Mouse (Mus musculus) embryonic facial prominence, embryonic 12.5 days (tissue): ENCODE measurements around the gene Ubr2. TPM values are rescaled to one million over a fixed set of nuclear protein-coding genes. Genes with fewer than 3 reads are reported as not detected.

Source experiments
- ATAC-seq: fragments of 200-750 bp; cut with Nextera tagmentation; 2 replicates; pipeline ENCODE4 v1.8.0; 2017; ENCODE audit not compliant: insufficient number of reproducible peaks, insufficient read depth, low FRiP score, low TSS enrichment
- H3K27ac ChIP-seq: fragments of 300-500 bp; sonication (generic); 2 replicates; pipeline ENCODE4 v1.5.1; 2016; ENCODE audit warnings: mild to moderate bottlenecking
- H3K27me3 ChIP-seq: fragments of 300-500 bp; sonication (generic); 2 replicates; pipeline ENCODE4 v1.6.1; 2016; ENCODE audit warnings: mild to moderate bottlenecking, moderate library complexity
- H3K36me3 ChIP-seq: fragments of 300-500 bp; sonication (generic); 2 replicates; pipeline ENCODE4 v1.6.1; 2016; ENCODE audit warnings: mild to moderate bottlenecking
- H3K4me1 ChIP-seq: fragments of 300-500 bp; sonication (generic); 2 replicates; pipeline ENCODE4 v1.6.1; 2016
- H3K4me2 ChIP-seq: fragments of 300-500 bp; sonication (generic); replicated peaks from 2 replicates; pipeline ENCODE4 v1.6.1; 2016; ENCODE audit warnings: mild to moderate bottlenecking, moderate library complexity
- H3K4me3 ChIP-seq: fragments of 300-500 bp; sonication (generic); 2 replicates; pipeline ENCODE4 v1.5.1; 2016; ENCODE audit warnings: mild to moderate bottlenecking
- H3K9ac ChIP-seq: fragments of 300-500 bp; sonication (generic); 2 replicates; pipeline ENCODE4 v1.6.1; 2016; ENCODE audit warnings: mild to moderate bottlenecking, moderate library complexity
- H3K9me3 ChIP-seq: fragments of 300-500 bp; sonication (generic); 2 replicates; pipeline ENCODE4 v1.6.1; 2016; ENCODE audit warnings: mild to moderate bottlenecking, moderate library complexity
- WGBS: fragments of 180-500 bp; shearing (Covaris S2); methylation state at CpG from one replicate; pipeline ENCODE4 v1.1.7; 2016; 5-methylcytosine and 5-hydroxymethylcytosine counted together
- polyA plus RNA-seq: library from polyadenylated mRNA; unstranded; fragments of >200 nt; fragmentation: Nextera tagmentation; extraction: Ambion mirVana; gene quantifications from 2 replicates; pipeline ENCODE4 v1.2.1, GENCODE M21; 2016

The Ubr2 gene
- polyA plus RNA-seq, 1 experiment from 2014 or later: 21.1 TPM

DNA sequence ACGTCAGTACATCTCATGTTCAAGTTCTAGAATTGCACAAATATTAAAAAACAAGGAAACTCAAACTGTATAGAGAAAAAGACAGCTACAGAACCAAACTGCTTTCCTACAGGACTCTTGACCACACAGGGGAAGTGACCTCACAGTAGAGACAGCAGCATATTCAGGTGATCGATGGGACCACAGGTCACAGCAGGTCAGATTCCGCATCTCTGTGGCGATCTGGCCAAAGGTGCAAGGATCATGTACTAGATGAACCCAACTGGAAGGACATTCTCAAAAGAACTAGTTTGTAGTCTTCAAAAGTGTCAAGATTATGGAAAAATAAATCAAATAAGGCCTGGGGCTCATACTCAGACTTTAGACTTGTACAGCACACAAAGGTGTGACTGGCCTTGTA is 11.5 kb downstream of the Ubr2 start:
- no peak for ATAC-seq
- peaks cover 42% of the 10 kb centered on the region for H3K36me3 ChIP-seq
- 95% methylated on average over 4 of the region's 4 CpGs for WGBS

GRCm38 (mm10) chr17:46996484-46996883 is 13.9 kb downstream of the Ubr2 start:
- ATAC-seq: no peak
- Histone ChIP-seq H3K4me2 (no peak overlapping the region), H3K9ac (no peak overlapping the region), H3K27me3 (no peaks in the 10 kb centered on the region), H3K36me3 (peaks cover 52% of the 10 kb centered on the region), H3K27ac (no peak overlapping the region), H3K4me3 (no peak overlapping the region), H3K4me1 (0 out of 2 replicates have a peak, but pooled peaks cover 4% of the 10 kb centered on the region), H3K9me3 (no peaks in the 10 kb centered on the region)
- 72% methylated on average over 7 of the region's 7 CpGs for WGBS

More for the DNA sequence above, 11.5 kb downstream of the Ubr2 start:
- no peak overlapping the region for H3K9ac ChIP-seq
- no peak overlapping the region for H3K4me2 ChIP-seq
- 0 out of 2 replicates have a peak, but pooled peaks cover 4% of the 10 kb centered on the region for H3K4me1 ChIP-seq
- H3K27me3 ChIP-seq: no peaks in the 10 kb centered on the region
- no peak overlapping the region for H3K4me3 ChIP-seq
- H3K9me3 ChIP-seq: no peaks in the 10 kb centered on the region
- H3K27ac ChIP-seq: no peak overlapping the region

- 0 out of 2 replicates have a peak, but pooled peaks cover 4% of the 10 kb centered on the region for H3K4me1 ChIP-seq
- H3K4me2 ChIP-seq: no peak overlapping the region
- H3K9ac ChIP-seq: no peak overlapping the region
- H3K9me3 ChIP-seq: no peaks in the 10 kb centered on the region
- no peak for ATAC-seq
- H3K36me3 ChIP-seq: peaks cover 59% of the 10 kb centered on the region
- no peaks in the 10 kb centered on the region for H3K27me3 ChIP-seq
- 84% methylated on average over 3 of the region's 3 CpGs for WGBS
- no peak overlapping the region for H3K27ac ChIP-seq
- no peak overlapping the region for H3K4me3 ChIP-seq
Measured at GRCm38 (mm10) chr17:46995621-46996020, 14.7 kb downstream of the Ubr2 start.

DNA sequence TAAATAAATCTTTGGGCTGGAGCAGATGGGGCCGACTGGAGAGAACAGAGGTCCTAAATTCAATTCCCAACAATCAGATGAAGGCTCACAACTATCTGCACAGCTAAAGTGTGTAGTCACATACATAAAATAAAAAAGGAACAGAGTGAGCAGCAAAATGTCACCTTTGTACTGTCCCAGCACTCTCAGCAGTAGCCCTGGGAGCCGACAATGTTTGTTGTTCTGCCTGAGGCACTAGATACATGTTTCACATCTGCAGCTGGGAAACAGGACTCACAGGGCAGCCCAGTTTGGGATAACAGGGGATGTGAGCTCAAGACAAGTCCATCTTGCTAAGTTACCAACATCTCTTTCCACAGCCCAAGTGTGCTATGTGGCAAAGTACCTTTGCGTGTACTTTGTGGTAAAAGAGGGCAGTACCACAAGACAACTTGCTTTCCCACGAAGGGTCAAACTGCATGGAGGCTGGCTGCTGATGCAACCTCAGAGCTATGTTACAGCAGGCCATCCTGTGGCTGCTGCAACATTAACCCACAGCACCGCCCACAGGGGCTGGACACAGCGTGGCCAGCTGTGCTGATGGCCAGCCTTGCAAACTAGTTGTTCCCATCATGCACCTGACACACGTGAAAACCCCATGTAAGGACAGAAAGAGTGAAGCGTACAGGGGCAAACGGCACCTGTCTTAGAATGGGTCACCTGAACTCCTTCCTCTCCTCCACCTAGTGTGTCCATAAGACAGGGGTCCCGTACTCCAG is 15.5 kb downstream of the Ubr2 start:
- no peak overlapping the region for H3K27ac ChIP-seq
- H3K4me2 ChIP-seq: no peak overlapping the region
- 71% methylated on average over 10 of the region's 10 CpGs for WGBS
- H3K36me3 ChIP-seq: peaks cover 59% of the 10 kb centered on the region
- no peaks in the 10 kb centered on the region for H3K9me3 ChIP-seq
- H3K9ac ChIP-seq: no peak overlapping the region
- H3K4me3 ChIP-seq: no peak overlapping the region
- H3K4me1 ChIP-seq: 0 out of 2 replicates have a peak, but pooled peaks cover 4% of the 10 kb centered on the region
- ATAC-seq: no peak
- H3K27me3 ChIP-seq: no peaks in the 10 kb centered on the region

DNA sequence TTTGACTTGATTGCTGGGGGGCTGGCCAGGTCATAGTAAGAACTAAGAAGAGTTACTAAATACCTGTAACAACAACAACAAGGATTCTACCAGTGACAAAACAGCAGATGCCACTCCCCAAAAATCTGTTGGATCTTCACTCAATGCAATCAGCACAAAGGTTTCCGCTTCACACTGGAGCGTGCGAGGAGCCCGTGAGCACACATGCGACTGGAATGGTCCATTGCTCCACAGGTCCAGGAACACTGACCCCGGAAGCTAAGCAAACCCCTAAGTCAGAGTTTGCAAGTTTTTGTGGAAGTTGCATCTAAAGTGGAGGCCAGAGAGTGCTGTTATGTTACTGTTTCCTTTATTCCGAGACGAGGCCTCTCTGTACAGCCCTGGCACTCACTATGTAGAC is 16.7 kb downstream of the Ubr2 start:
- Histone ChIP-seq H3K4me1 (0 out of 2 replicates have a peak, but pooled peaks cover 4% of the 10 kb centered on the region), H3K9me3 (no peaks in the 10 kb centered on the region), H3K27me3 (no peaks in the 10 kb centered on the region), H3K36me3 (peaks cover 50% of the 10 kb centered on the region), H3K4me2 (no peak overlapping the region), H3K27ac (no peak overlapping the region), H3K9ac (no peak overlapping the region), H3K4me3 (no peak overlapping the region)
- ATAC-seq: no peak
- WGBS: 95% methylated on average over 8 of the region's 8 CpGs

- ATAC-seq: no peak
- no peak overlapping the region for H3K9ac ChIP-seq
- no peak overlapping the region for H3K27ac ChIP-seq
- no peaks in the 10 kb centered on the region for H3K27me3 ChIP-seq
- H3K36me3 ChIP-seq: peaks cover 67% of the 10 kb centered on the region
- 85% methylated on average over 3 of the region's 3 CpGs for WGBS
- no peaks in the 10 kb centered on the region for H3K9me3 ChIP-seq
- no peak overlapping the region for H3K4me3 ChIP-seq
- no peak overlapping the region for H3K4me2 ChIP-seq
- no peaks in the 10 kb centered on the region for H3K4me1 ChIP-seq
Measured at GRCm38 (mm10) chr17:46987631-46988030, 22.7 kb downstream of the Ubr2 start.

GRCm38 (mm10) chr17:46980050-46980449 is 30.3 kb downstream of the Ubr2 start:
- no peak overlapping the region for H3K4me3 ChIP-seq
- ATAC-seq: no peak
- H3K27ac ChIP-seq: no peak overlapping the region
- no peaks in the 10 kb centered on the region; the same call in 1 of the 2 replicates for H3K9me3 ChIP-seq
- no peak overlapping the region for H3K4me2 ChIP-seq
- H3K9ac ChIP-seq: no peak overlapping the region
- no peaks in the 10 kb centered on the region for H3K27me3 ChIP-seq
- H3K36me3 ChIP-seq: peaks cover 91% of the 10 kb centered on the region
- WGBS: 94% methylated on average over 6 of the region's 6 CpGs
- no peaks in the 10 kb centered on the region for H3K4me1 ChIP-seq

GRCm38 (mm10) chr17:46975183-46975582 is 35.2 kb downstream of the Ubr2 start:
- ATAC-seq: no peak
- 68% methylated on average over 3 of the region's 3 CpGs for WGBS
- H3K27ac ChIP-seq: no peak overlapping the region
- H3K36me3 ChIP-seq: peaks cover 94% of the 10 kb centered on the region
- no peaks in the 10 kb centered on the region for H3K27me3 ChIP-seq
- H3K9me3 ChIP-seq: no peaks in the 10 kb centered on the region; the same call in 1 of the 2 replicates
- H3K9ac ChIP-seq: no peak overlapping the region
- no peak overlapping the region for H3K4me3 ChIP-seq
- H3K4me2 ChIP-seq: no peak overlapping the region
- no peaks in the 10 kb centered on the region for H3K4me1 ChIP-seq

DNA sequence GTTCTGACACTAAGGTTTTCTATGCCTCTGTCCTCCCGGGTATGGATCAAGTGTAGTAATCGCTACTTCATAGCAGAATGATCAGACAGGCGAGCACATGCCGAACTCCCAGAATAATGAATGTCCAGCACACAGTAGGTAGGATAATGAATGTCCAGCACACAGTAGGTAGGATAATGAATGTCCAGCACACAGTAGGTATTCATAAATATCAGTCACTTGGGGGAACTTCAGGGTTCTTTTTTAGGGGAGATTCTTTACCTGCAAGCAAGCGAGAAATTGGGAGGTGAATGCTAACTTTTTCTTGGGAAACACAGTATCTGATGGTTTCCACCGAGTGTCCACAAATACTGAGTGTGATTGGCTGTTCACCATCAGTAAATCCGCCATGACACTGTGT is 37.8 kb downstream of the Ubr2 start:
- Histone ChIP-seq H3K36me3 (peaks cover 93% of the 10 kb centered on the region), H3K4me2 (no peak overlapping the region), H3K27ac (no peak overlapping the region), H3K27me3 (no peaks in the 10 kb centered on the region), H3K4me3 (no peak overlapping the region), H3K9me3 (no peaks in the 10 kb centered on the region; the same call in 1 of the 2 replicates), H3K9ac (no peak overlapping the region), H3K4me1 (no peaks in the 10 kb centered on the region)
- 89% methylated on average over 7 of the region's 7 CpGs for WGBS
- no peak for ATAC-seq

GRCm38 (mm10) chr17:46966892-46967291 is 43.5 kb downstream of the Ubr2 start:
- Histone ChIP-seq H3K4me3 (no peak overlapping the region), H3K27ac (no peak overlapping the region), H3K36me3 (peaks cover 97% of the 10 kb centered on the region), H3K9ac (no peak overlapping the region), H3K4me1 (no peaks in the 10 kb centered on the region), H3K9me3 (no peaks in the 10 kb centered on the region), H3K4me2 (no peak overlapping the region), H3K27me3 (no peaks in the 10 kb centered on the region)
- ATAC-seq: no peak
- 90% methylated on average over 14 of the region's 14 CpGs for WGBS

DNA sequence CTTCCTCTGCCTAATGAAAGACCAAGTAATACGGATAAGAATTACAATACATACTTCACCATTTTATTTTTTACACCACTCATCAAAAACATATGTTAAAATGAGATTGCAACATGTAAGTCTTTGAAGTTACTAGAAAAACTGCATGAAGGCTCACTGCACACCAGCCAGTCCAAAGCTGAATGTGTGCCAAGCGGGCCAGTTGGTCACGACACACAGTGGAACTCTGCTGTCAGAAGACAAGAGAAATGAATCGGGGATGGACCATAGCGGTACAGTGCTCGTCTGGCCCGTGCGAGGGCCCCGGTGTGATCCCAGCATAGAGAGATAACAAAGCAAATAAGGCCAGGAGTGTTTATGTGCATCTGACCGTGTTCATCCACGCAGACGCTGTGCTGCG is 47.2 kb downstream of the Ubr2 start:
- Histone ChIP-seq H3K4me1 (no peaks in the 10 kb centered on the region), H3K27ac (no peak overlapping the region), H3K27me3 (no peaks in the 10 kb centered on the region), H3K9ac (no peak overlapping the region), H3K9me3 (no peaks in the 10 kb centered on the region), H3K4me2 (no peak overlapping the region), H3K4me3 (no peak overlapping the region), H3K36me3 (peaks cover 99% of the 10 kb centered on the region)
- WGBS: 93% methylated on average over 13 of the region's 13 CpGs
- ATAC-seq: no peak

DNA sequence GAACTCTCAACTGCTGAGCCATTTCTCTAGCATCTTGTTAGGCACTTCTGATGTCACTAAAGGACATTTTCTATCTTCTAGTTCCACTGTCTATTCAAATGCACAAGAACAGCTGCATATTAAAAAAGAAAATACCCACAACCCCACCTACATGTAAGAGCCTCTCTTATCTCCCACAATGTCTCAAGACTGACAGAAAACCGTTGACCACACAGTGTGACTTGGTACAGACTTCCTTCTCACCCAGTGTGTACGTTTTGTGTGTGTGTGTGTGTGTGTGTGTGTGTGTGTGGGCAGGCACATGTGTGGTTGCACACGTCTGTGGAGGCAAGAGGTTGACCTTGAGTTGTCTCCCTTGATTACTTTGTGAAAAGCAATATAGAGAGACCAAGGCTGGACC is 48.2 kb downstream of the Ubr2 start:
- H3K36me3 ChIP-seq: peaks cover 100% of the 10 kb centered on the region
- no peak for ATAC-seq

More for the DNA sequence above, 48.2 kb downstream of the Ubr2 start:
- Histone ChIP-seq H3K27ac (no peak overlapping the region), H3K4me1 (no peaks in the 10 kb centered on the region), H3K9me3 (no peaks in the 10 kb centered on the region), H3K9ac (no peak overlapping the region), H3K27me3 (no peaks in the 10 kb centered on the region), H3K4me3 (no peak overlapping the region), H3K4me2 (no peak overlapping the region)
- WGBS: 83% methylated on average over 3 of the region's 3 CpGs
